Mouse (Mus musculus) adrenal gland, adult (tissue): ENCODE data around the gene Ankrd13d.

Experiments used
- DNase-seq, 2 experiments: peaks; one replicate each; pipeline ENCODE4 v3.0.0; 2022 to 2023; ENCODE audit warnings: low spot score in 1 of 2; ENCODE audit not compliant: inconsistent age in 2 of 2

Ankrd13d gene

GRCm38 (mm10) chr19:4227894-4228678 lies 54.9 kb downstream of the Ankrd13d start:
- peak; percentile 79 to 94 for DNase-seq

- no peak for DNase-seq
These were observed 55.5 kb downstream of the Ankrd13d start for GRCm38 (mm10) chr19:4227446-4227845.

GRCm38 (mm10) chr19:4226779-4227178 lies 56.2 kb downstream of the Ankrd13d start:
- peak in 1 of 2 experiments; percentile 28 for DNase-seq

GRCm38 (mm10) chr19:4222165-4222564 lies 60.8 kb downstream of the Ankrd13d start:
- peak; percentile 58 to 72 for DNase-seq

- peak in 1 of 2 experiments; percentile 52 for DNase-seq
These were observed 61.8 kb downstream of the Ankrd13d start for GRCm38 (mm10) chr19:4220957-4221743.

GRCm38 (mm10) chr19:4220416-4220815 lies 62.5 kb downstream of the Ankrd13d start:
- peak; percentile 27 to 40 for DNase-seq
